Mouse (Mus musculus): ENCODE measurements around the gene Unc119. TPM values are rescaled to one million over a fixed set of nuclear protein-coding genes. Genes with fewer than 3 reads are reported as not detected.

Gene Unc119
- polyA plus RNA-seq, 1 experiment from 2014 or later: 47.5 TPM

DNA sequence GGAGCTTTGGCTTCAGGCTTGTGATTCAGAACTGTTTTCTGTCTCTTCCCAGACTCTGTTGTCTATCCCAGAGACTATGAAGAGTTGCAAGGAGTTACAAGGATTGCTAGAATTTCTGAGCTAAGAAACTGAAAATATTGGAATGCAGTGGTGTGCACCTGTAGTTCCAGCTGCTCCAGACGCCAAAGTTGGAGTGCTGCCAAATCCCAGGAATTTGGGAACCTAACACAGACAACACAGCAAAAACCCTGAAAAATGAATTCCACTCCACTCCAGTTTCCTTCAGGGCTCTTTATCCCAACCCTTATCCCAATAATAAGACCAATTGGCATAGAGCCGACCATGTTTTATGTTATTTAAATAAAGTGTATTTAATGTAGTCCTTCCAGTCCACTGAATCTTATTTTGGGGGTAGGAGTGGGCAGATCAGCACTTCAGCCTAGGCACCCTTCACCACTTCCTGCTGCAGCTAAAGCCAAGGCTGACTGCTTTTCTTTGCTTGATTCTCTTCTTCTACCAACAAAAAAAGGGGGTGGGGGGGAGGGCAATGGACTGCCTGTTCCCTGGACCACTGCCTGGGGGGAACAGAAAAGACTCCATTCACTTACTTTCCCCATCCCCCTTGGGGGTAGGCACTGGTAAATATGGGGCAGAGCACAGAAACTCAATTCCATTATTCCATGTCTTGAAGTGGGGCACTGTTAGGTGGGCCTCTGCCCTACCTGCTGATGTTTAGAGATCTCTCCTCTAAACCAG lies 21.0 kb upstream of the Unc119 start:
- H3K4me3 ChIP-seq (ENCODE audit: low read depth, low read length): no peak overlapping the region
- H3K4me2 ChIP-seq (replicated peaks; ENCODE audit: low read depth, low read length): peak overlapping the region; percentile 22; the same call in 1 of the 2 replicates
- 40% methylated on average over 2 of the region's 2 CpGs for WGBS
- no peaks in the 10 kb centered on the region for H3K27me3 ChIP-seq (ENCODE audit: control insufficient read depth, insufficient read depth, low read length)
- peaks cover 39% of the 10 kb centered on the region for H3K36me3 ChIP-seq (ENCODE audit: control insufficient read depth, insufficient read depth, low read length)
- peak overlapping the region; percentile 63; the same call in 1 of the 2 replicates for H3K27ac ChIP-seq (ENCODE audit: low read length)
- H3K9me3 ChIP-seq (ENCODE audit: control insufficient read depth, low read depth, low read length): no peaks in the 10 kb centered on the region
- ATAC-seq (ENCODE audit: insufficient number of reproducible peaks, insufficient read depth, low FRiP score, low read depth): peak; percentile 16; the same call in 1 of the 2 replicates
- no peak overlapping the region for H3K9ac ChIP-seq (replicated peaks; ENCODE audit: low read depth, low read length)
- 0 out of 2 replicates have a peak, but pooled peaks cover 6% of the 10 kb centered on the region for H3K4me1 ChIP-seq (ENCODE audit: control insufficient read depth, insufficient read depth, low read length)

GRCm38 (mm10) chr11:78322860-78323259 lies 20.4 kb upstream of the Unc119 start, which contains the start of gene Aldoc:
TSS of gene Aldoc (plus strand) at chr11:78322968.
- Histone ChIP-seq H3K9me3 (ENCODE audit: control insufficient read depth, low read depth, low read length) (no peaks in the 10 kb centered on the region), H3K4me3 (ENCODE audit: low read depth, low read length) (peak within 1 kb of the TSS; percentile 5; the same call in 1 of the 2 replicates), H3K27ac (ENCODE audit: low read length) (peak within 1 kb of the TSS; percentile 63; the same call in 1 of the 2 replicates), H3K27me3 (ENCODE audit: control insufficient read depth, insufficient read depth, low read length) (no peaks in the 10 kb centered on the region), H3K4me2 (replicated peaks; ENCODE audit: low read depth, low read length) (peak within 1 kb of the TSS; percentile 22; the same call in 1 of the 2 replicates), H3K9ac (replicated peaks; ENCODE audit: low read depth, low read length) (no peak within 1 kb of the TSS), H3K36me3 (ENCODE audit: control insufficient read depth, insufficient read depth, low read length) (peaks cover 32% of the 10 kb centered on the region), H3K4me1 (ENCODE audit: control insufficient read depth, insufficient read depth, low read length) (0 out of 2 replicates have a peak, but pooled peaks cover 6% of the 10 kb centered on the region)
- WGBS: 5% methylated on average over 15 of the region's 15 CpGs
- peak; percentile 97 for ATAC-seq (ENCODE audit: insufficient number of reproducible peaks, insufficient read depth, low FRiP score, low read depth)

DNA sequence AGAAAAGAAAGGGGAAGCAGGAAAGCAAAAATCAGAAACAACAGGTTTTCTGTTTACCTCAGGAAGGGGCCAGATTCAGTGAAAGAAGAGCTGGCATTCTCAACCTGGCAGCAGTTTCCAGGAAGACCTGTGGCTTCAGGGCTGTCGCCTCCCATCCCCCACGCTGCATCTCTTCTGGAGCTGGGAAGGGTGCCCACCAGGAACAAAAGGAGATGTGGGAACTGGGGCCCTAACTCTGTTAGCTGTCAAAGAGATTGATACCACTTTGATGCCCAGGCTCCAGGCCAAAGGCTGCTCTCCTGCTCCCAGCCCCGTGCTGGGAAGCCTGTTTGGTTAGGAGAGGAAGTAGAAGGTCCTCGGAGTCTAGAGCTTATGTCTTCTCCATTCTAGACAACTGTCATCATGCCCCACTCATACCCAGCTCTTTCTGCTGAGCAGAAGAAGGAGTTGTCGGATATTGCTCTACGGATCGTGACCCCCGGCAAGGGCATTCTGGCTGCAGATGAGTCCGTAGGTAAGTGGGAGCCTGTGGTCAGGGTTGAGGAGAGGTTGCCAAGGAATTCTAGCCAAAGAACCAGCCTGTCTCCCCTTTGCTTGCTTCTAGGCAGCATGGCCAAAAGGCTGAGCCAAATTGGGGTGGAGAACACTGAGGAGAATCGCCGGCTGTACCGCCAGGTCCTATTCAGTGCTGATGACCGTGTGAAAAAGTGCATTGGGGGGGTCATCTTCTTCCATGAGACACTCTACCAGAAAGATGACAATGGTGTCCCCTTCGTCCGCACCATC lies 19.1 kb upstream of the Unc119 start:
- Histone ChIP-seq H3K9ac (replicated peaks; ENCODE audit: low read depth, low read length) (no peak overlapping the region), H3K36me3 (ENCODE audit: control insufficient read depth, insufficient read depth, low read length) (peaks cover 20% of the 10 kb centered on the region), H3K4me1 (ENCODE audit: control insufficient read depth, insufficient read depth, low read length) (0 out of 2 replicates have a peak, but pooled peaks cover 6% of the 10 kb centered on the region), H3K27ac (ENCODE audit: low read length) (no peak overlapping the region), H3K4me3 (ENCODE audit: low read depth, low read length) (no peak overlapping the region), H3K27me3 (ENCODE audit: control insufficient read depth, insufficient read depth, low read length) (no peaks in the 10 kb centered on the region), H3K4me2 (replicated peaks; ENCODE audit: low read depth, low read length) (no peak overlapping the region), H3K9me3 (ENCODE audit: control insufficient read depth, low read depth, low read length) (no peaks in the 10 kb centered on the region)
- no peak for ATAC-seq (ENCODE audit: insufficient number of reproducible peaks, insufficient read depth, low FRiP score, low read depth)
- 82% methylated on average over 15 of the region's 15 CpGs for WGBS

GRCm38 (mm10) chr11:78324965-78325364 lies 18.3 kb upstream of the Unc119 start:
- H3K9me3 ChIP-seq (ENCODE audit: control insufficient read depth, low read depth, low read length): no peaks in the 10 kb centered on the region
- H3K9ac ChIP-seq (replicated peaks; ENCODE audit: low read depth, low read length): no peak overlapping the region
- no peaks in the 10 kb centered on the region for H3K27me3 ChIP-seq (ENCODE audit: control insufficient read depth, insufficient read depth, low read length)
- H3K36me3 ChIP-seq (ENCODE audit: control insufficient read depth, insufficient read depth, low read length): peaks cover 14% of the 10 kb centered on the region
- H3K4me3 ChIP-seq (ENCODE audit: low read depth, low read length): no peak overlapping the region
- 94% methylated on average over 12 of the region's 12 CpGs for WGBS
- ATAC-seq (ENCODE audit: insufficient number of reproducible peaks, insufficient read depth, low FRiP score, low read depth): no peak
- H3K4me2 ChIP-seq (replicated peaks; ENCODE audit: low read depth, low read length): no peak overlapping the region
- H3K27ac ChIP-seq (ENCODE audit: low read length): no peak overlapping the region
- H3K4me1 ChIP-seq (ENCODE audit: control insufficient read depth, insufficient read depth, low read length): 0 out of 2 replicates have a peak, but pooled peaks cover 6% of the 10 kb centered on the region

GRCm38 (mm10) chr11:78327215-78327614 lies 16.1 kb upstream of the Unc119 start:
- no peaks in the 10 kb centered on the region for H3K9me3 ChIP-seq (ENCODE audit: control insufficient read depth, low read depth, low read length)
- no peaks in the 10 kb centered on the region for H3K36me3 ChIP-seq (ENCODE audit: control insufficient read depth, insufficient read depth, low read length)
- H3K4me1 ChIP-seq (ENCODE audit: control insufficient read depth, insufficient read depth, low read length): 0 out of 2 replicates have a peak, but pooled peaks cover 3% of the 10 kb centered on the region
- no peak overlapping the region for H3K9ac ChIP-seq (replicated peaks; ENCODE audit: low read depth, low read length)
- H3K4me2 ChIP-seq (replicated peaks; ENCODE audit: low read depth, low read length): no peak overlapping the region
- H3K27me3 ChIP-seq (ENCODE audit: control insufficient read depth, insufficient read depth, low read length): no peaks in the 10 kb centered on the region
- no peak overlapping the region for H3K4me3 ChIP-seq (ENCODE audit: low read depth, low read length)
- no peak overlapping the region for H3K27ac ChIP-seq (ENCODE audit: low read length)
- ATAC-seq (ENCODE audit: insufficient number of reproducible peaks, insufficient read depth, low FRiP score, low read depth): no peak
- WGBS: 93% methylated on average over 4 of the region's 4 CpGs

GRCm38 (mm10) chr11:78327634-78328511 lies 15.4 kb upstream of the Unc119 start, which contains the start of gene Pigs:
TSS of gene Pigs (plus strand) at chr11:78328415.
- no peaks in the 10 kb centered on the region for H3K27me3 ChIP-seq (ENCODE audit: control insufficient read depth, insufficient read depth, low read length)
- no peaks in the 10 kb centered on the region for H3K36me3 ChIP-seq (ENCODE audit: control insufficient read depth, insufficient read depth, low read length)
- peak; percentile 96 for ATAC-seq (ENCODE audit: insufficient number of reproducible peaks, insufficient read depth, low FRiP score, low read depth)
- H3K4me1 ChIP-seq (ENCODE audit: control insufficient read depth, insufficient read depth, low read length): no peaks in the 10 kb centered on the region
- peak within 1 kb of the TSS; percentile 89 for H3K4me2 ChIP-seq (replicated peaks; ENCODE audit: low read depth, low read length)
- no peaks in the 10 kb centered on the region for H3K9me3 ChIP-seq (ENCODE audit: control insufficient read depth, low read depth, low read length)
- peak within 1 kb of the TSS; percentile 60 for H3K9ac ChIP-seq (replicated peaks; ENCODE audit: low read depth, low read length)
- 11% methylated on average over 37 of the region's 37 CpGs for WGBS
- no peak within 1 kb of the TSS for H3K27ac ChIP-seq (ENCODE audit: low read length)
- H3K4me3 ChIP-seq (ENCODE audit: low read depth, low read length): peak within 1 kb of the TSS; percentile 77

DNA sequence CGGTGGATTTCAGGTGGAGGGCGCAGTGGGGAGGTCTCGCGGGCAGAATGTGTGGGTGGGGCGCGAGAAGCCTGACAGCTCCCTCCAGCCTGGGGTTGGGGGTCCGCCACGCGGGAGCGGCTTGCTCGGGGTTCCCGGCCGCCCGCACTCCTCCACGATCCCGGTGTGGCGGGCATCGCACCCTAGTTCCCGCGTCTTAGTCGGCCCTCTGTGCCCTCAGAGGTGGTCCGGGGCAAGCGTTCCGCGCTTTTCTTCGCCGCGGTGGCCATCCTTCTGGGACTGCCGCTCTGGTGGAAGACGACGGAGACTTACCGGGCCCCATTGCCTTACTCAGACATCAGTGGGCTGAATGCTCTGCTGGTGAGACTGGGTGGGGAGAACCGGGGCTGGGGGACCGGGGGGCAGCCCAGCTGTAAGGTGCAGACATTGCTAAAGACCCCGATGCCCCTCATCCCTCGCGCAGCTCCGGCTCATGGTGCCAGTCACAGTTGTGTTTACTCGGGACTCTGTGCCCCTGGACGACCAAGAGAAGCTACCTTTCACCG lies 14.7 kb upstream of the Unc119 start:
- ATAC-seq (ENCODE audit: insufficient number of reproducible peaks, insufficient read depth, low FRiP score, low read depth): peak; percentile 46
- Histone ChIP-seq H3K9ac (replicated peaks; ENCODE audit: low read depth, low read length) (peak overlapping the region; percentile 60), H3K27ac (ENCODE audit: low read length) (no peak overlapping the region), H3K36me3 (ENCODE audit: control insufficient read depth, insufficient read depth, low read length) (no peaks in the 10 kb centered on the region), H3K27me3 (ENCODE audit: control insufficient read depth, insufficient read depth, low read length) (no peaks in the 10 kb centered on the region), H3K4me2 (replicated peaks; ENCODE audit: low read depth, low read length) (peak overlapping the region; percentile 89), H3K9me3 (ENCODE audit: control insufficient read depth, low read depth, low read length) (no peaks in the 10 kb centered on the region), H3K4me1 (ENCODE audit: control insufficient read depth, insufficient read depth, low read length) (no peaks in the 10 kb centered on the region), H3K4me3 (ENCODE audit: low read depth, low read length) (peak overlapping the region; percentile 77)
- WGBS: under 1% methylated on average over 37 of the region's 41 CpGs

Data from stomach, embryonic 14.5 days (tissue).